Mouse (Mus musculus) small intestine, adult 2 months (tissue): Measurements from ENCODE around the gene Lyz1.

Experiments used
- CTCF ChIP-seq: fragments of 200-500 bp; IDR thresholded peaks from 2 replicates; pipeline ENCODE4 v1.5.1; 2012; ENCODE audit warnings: low read depth, mild to moderate bottlenecking, control low read depth, inconsistent platforms, low read length, moderate library complexity, mixed read lengths; ENCODE audit not compliant: insufficient replicate concordance, insufficient read length; ENCODE audit errors: extremely low read depth
- POLR2A ChIP-seq: fragments of 200-500 bp; IDR thresholded peaks from 2 replicates; pipeline ENCODE4 v1.6.1; 2012; ENCODE audit warnings: low read depth, mild to moderate bottlenecking, control low read depth, inconsistent platforms, low read length, moderate library complexity

- no peak for TF ChIP-seq POLR2A
- no peak for TF ChIP-seq CTCF
Measured at GRCm38 (mm10) chr10:117282551-117282950, 10.1 kb downstream of the Lyz1 start.
